Mouse (Mus musculus) bone marrow macrophage, adult 2 months (primary cell): ENCODE results near the gene Olfr223. TPM values are rescaled to one million over a fixed set of nuclear protein-coding genes. Genes with fewer than 3 reads are reported as not detected.
"Not testable (repeated sequence)": the region's sequence is repeated elsewhere in the genome, so short reads cannot be mapped to it uniquely, and the experiment has no call there.

Source experiments
- H3K27ac ChIP-seq: 2 replicates; pipeline ENCODE4 v1.5.1; 2012; ENCODE audit warnings: low read depth, low read length; ENCODE audit not compliant: insufficient read depth
- H3K4me1 ChIP-seq: 2 replicates; pipeline ENCODE4 v1.6.1; 2012; ENCODE audit warnings: low read length; ENCODE audit not compliant: control insufficient read depth, insufficient read depth
- H3K4me3 ChIP-seq: 2 replicates; pipeline ENCODE4 v1.5.1; 2012; ENCODE audit warnings: mild to moderate bottlenecking, low read length, moderate library complexity; ENCODE audit not compliant: insufficient read depth
- CTCF ChIP-seq: IDR thresholded peaks from 2 replicates; pipeline ENCODE4 v1.5.1; 2012; ENCODE audit warnings: low read depth, mild to moderate bottlenecking, low read length, moderate library complexity
- POLR2A ChIP-seq: IDR thresholded peaks from 2 replicates; pipeline ENCODE4 v1.6.1; 2012; ENCODE audit warnings: mild to moderate bottlenecking, low read depth, low read length, borderline replicate concordance
- polyA plus RNA-seq: library from polyadenylated mRNA; stranded (reverse); fragments of >200 nt; gene quantifications from 2 replicates; pipeline ENCODE4 v1.2.4, GENCODE M21; 2012; ENCODE audit not compliant: missing spikeins, insufficient read depth, insufficient read length

Olfr223 gene
- polyA plus RNA-seq, 1 experiment, result not detected

DNA sequence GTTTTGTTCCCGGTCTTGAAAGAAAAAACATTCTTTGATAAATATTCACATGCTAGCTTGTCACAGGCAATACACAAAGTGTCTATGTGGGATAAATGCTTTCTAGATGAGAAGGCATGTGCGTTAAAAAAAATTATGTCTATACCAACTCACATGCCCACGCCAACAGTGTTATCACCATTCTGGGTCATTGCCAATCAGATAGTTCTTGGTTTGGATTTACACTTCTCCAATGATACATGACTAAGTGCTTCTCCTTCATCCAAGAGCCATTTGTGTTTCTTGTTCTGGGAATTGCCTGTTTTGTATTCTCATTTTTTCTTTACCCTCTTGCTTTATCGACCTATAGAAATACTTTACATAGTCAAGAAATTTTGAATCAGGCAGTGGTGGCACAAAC, 38.9 kb upstream of the Olfr223 start:
- TF ChIP-seq POLR2A (no peak), CTCF (no peak)
- peaks cover 6% of the 10 kb centered on the region for H3K4me1 ChIP-seq

GRCm38 (mm10) chr11:59629871-59630270, 36.8 kb upstream of the Olfr223 start:
- Histone ChIP-seq H3K4me1 (no peaks in the 10 kb centered on the region), H3K27ac (no peak overlapping the region)
- TF ChIP-seq POLR2A (no peak), CTCF (no peak)

More for the DNA sequence above, 38.9 kb upstream of the Olfr223 start:
- Histone ChIP-seq H3K4me3 (no peak overlapping the region), H3K27ac (no peak overlapping the region)

DNA sequence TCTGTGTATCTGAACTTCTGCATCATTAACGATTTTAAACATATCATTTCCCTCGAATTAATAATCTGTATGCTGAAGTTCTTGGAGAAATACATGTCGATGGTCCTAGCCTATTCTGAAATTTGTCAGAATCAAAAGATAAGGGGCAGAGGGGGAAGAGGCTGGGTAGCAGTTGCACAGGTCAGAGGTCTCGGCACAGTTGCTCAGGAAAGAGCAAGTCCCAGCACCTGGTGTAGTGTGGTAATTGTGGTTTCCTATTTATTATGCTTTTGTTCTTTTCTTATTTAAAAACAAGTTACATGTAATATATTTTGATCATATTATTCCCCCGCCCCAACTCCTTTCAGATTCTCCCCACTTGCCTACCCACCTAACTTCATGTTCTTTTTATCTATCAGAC, 35.1 kb upstream of the Olfr223 start:
- no peak overlapping the region for H3K4me3 ChIP-seq
- no peak overlapping the region for H3K27ac ChIP-seq
- no peaks in the 10 kb centered on the region for H3K4me1 ChIP-seq
- no peak for TF ChIP-seq CTCF
- no peak for TF ChIP-seq POLR2A

More at GRCm38 (mm10) chr11:59629871-59630270, 36.8 kb upstream of the Olfr223 start:
- no peak overlapping the region for H3K4me3 ChIP-seq

GRCm38 (mm10) chr11:59626192-59626591, 33.1 kb upstream of the Olfr223 start:
- TF ChIP-seq CTCF (no peak), POLR2A (no peak)
- H3K27ac ChIP-seq, result no peak overlapping the region
- H3K4me1 ChIP-seq, result peaks cover 4% of the 10 kb centered on the region
- H3K4me3 ChIP-seq, result no peak overlapping the region

DNA sequence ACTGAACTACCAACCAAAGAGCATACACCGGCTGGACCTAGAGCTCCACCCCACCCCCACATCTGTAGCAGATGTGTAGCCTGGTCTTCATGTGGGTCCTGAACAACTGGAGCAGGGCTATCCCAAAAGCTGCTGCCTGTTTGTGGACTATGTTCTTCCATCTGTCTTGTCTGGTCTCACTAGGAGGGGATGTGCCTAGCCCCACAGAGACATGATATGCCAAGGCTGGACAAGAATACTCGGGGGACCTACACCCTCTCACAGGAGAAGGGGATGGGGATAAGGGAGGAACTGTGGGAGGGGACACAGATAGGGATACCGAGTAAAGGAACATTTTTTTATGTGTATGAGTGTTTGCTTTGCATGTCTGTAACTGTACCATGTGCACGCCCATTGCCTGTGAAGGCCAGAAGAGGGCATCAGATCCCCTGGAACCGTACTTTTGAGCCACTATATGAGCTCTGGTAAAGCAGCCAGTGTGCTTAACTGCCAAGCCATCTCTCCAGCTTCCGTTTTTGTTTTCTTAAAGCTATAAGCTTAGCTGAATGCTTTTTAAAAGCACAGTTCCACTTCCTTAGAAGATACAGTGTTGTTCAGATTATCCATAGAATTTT, 31.0 kb upstream of the Olfr223 start:
- H3K4me1 ChIP-seq, result peaks cover 4% of the 10 kb centered on the region
- no peak overlapping the region for H3K4me3 ChIP-seq
- no peak overlapping the region for H3K27ac ChIP-seq
- peak; percentile 61; the same call in 1 of the 2 replicates for TF ChIP-seq CTCF
- TF ChIP-seq POLR2A, result no peak

- Histone ChIP-seq H3K27ac (no peak overlapping the region), H3K4me1 (peaks cover 4% of the 10 kb centered on the region), H3K4me3 (no peak overlapping the region)
- TF ChIP-seq POLR2A (no peak), CTCF (no peak)
These were observed 29.1 kb upstream of the Olfr223 start for GRCm38 (mm10) chr11:59622214-59622613.

DNA sequence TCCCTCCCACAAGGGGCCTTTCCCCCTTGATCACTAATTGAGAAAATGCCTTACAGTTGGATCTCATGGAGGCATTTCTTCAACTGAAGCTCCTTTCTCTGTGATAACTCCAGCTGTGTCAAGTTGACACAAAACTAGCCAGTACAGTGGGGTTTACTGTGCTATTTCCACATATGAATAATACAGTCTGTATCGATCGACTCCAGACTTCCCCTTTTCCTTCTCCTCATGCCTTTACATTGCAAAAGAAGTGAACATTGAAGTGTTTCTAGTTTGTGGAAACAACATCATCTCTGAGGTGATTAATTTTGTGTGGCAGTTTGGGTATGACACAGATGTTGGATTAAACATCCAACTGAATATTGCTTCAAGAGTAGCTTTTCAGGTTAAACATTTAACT, 23.9 kb upstream of the Olfr223 start:
- H3K4me1 ChIP-seq, H3K27ac ChIP-seq, H3K4me3 ChIP-seq: not testable (repeated sequence)

- no peak overlapping the region for H3K27ac ChIP-seq
- TF ChIP-seq POLR2A (no peak), CTCF (peak; percentile 22; the same call in 1 of the 2 replicates)
These were observed 21.0 kb upstream of the Olfr223 start for GRCm38 (mm10) chr11:59614120-59614519.

GRCm38 (mm10) chr11:59611646-59612045, 18.6 kb upstream of the Olfr223 start:
- no peak overlapping the region for H3K4me3 ChIP-seq
- H3K4me1 ChIP-seq, result no peaks in the 10 kb centered on the region
- TF ChIP-seq CTCF, result no peak
- TF ChIP-seq POLR2A, result no peak
- no peak overlapping the region for H3K27ac ChIP-seq

More at GRCm38 (mm10) chr11:59614120-59614519, 21.0 kb upstream of the Olfr223 start:
- Histone ChIP-seq H3K4me3 (no peak overlapping the region), H3K4me1 (no peaks in the 10 kb centered on the region)

GRCm38 (mm10) chr11:59602287-59602686, 9.2 kb upstream of the Olfr223 start:
- Histone ChIP-seq H3K4me3 (no peak overlapping the region), H3K4me1 (no peaks in the 10 kb centered on the region), H3K27ac (no peak overlapping the region)
- TF ChIP-seq CTCF (no peak), POLR2A (no peak)

GRCm38 (mm10) chr11:59600872-59601271, 7.8 kb upstream of the Olfr223 start:
- no peak overlapping the region for H3K4me3 ChIP-seq
- TF ChIP-seq POLR2A, result no peak
- no peak for TF ChIP-seq CTCF
- H3K27ac ChIP-seq, result no peak overlapping the region
- no peaks in the 10 kb centered on the region for H3K4me1 ChIP-seq
